8 mouse cellular contexts compared by ENCODE assay signal in the genomic region with DNA sequence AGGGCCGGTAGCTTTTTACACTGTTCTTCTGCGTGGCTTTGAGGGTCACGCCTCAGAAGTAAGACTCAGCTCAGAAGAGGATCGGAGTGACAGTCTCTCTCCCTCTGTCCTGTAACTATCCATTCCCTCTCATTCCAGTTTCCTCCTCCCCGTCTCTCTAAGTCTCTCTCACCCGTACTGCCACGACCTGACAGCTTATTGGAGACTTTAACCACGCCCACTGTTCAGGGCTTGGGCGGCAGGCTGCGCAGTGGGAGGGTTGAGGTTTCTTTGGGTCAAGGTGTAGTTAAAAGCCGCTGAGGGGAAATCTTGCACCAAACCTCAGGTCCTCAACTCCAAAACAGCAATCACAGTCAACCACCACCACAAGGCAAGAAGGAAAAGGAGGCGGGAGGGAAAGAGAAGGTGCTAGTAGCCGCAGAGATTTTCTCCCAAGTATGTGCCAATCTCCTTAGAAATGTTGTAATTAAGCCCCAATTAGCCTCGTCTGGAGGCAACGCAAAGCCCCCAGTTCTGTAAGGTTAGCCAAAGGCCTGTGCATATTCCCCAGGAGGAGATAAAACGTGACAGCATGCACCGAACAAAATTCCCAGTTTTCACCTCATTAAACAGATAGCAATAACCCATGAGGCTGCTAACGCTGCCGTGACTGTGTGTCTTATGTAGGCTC. TPM values are rescaled to one million over a fixed set of nuclear protein-coding genes. Genes with fewer than 3 reads are reported as not detected.
A peak's percentile ranks its signal among the peaks of the same experiment; 100 is the strongest.
DNase-seq lines count a peak whose midpoint lies in the region; ATAC-seq lines count a peak whose summit lies in the region.

No protein-coding gene starts in this region.

- peak overlapping the region; percentile 18 for H3K4me3 ChIP-seq in heart, embryonic 15.5 days
- H3K4me3 ChIP-seq in forebrain, embryonic 16.5 days (replicated peaks; ENCODE audit: low read length): peak overlapping the region; percentile 5; the same call in 1 of the 2 replicates
- H3K4me3 ChIP-seq in neural tube, embryonic 13.5 days: no peak overlapping the region

- no peak for DNase-seq in heart, postnatal 14 days
- DNase-seq in large intestine, adult 2 months (ENCODE audit: low read depth, low spot score): peak; percentile 68
- DNase-seq in layer of hippocampus, postnatal 36 days: no peak
- DNase-seq in right cerebral cortex, postnatal 36 days (ENCODE audit: low spot score in 2 of 2): no peak
- no peak for DNase-seq in gastrocnemius, postnatal 14 days

- peak overlapping the region; percentile 57 for H3K4me2 ChIP-seq in heart, embryonic 15.5 days
- H3K4me2 ChIP-seq in forebrain, embryonic 16.5 days (ENCODE audit: low read length): peak overlapping the region; percentile 49
- peak overlapping the region; percentile 43 for H3K4me2 ChIP-seq in neural tube, embryonic 13.5 days

- no peak for ATAC-seq in heart, embryonic 15.5 days (replicated peaks; ENCODE audit: insufficient number of reproducible peaks, insufficient read depth, low FRiP score, low read depth)
- peak; percentile 36; the same call in 1 of the 2 replicates for ATAC-seq in forebrain, embryonic 16.5 days
- peak; percentile 53; the same call in 1 of the 2 replicates for ATAC-seq in neural tube, embryonic 13.5 days (ENCODE audit: low read depth)

- H3K9me3 ChIP-seq in heart, embryonic 15.5 days (replicated peaks): no peaks in the 10 kb centered on the region
- no peaks in the 10 kb centered on the region for H3K9me3 ChIP-seq in forebrain, embryonic 16.5 days (ENCODE audit: control insufficient read depth, low read length)
- no peaks in the 10 kb centered on the region for H3K9me3 ChIP-seq in neural tube, embryonic 13.5 days

- peaks cover 7% of the 10 kb centered on the region; the same call in 1 of the 2 replicates for H3K4me1 ChIP-seq in heart, embryonic 15.5 days (replicated peaks)
- H3K4me1 ChIP-seq in forebrain, embryonic 16.5 days (replicated peaks; ENCODE audit: control insufficient read depth, insufficient read depth, low read length): peaks cover 15% of the 10 kb centered on the region
- H3K4me1 ChIP-seq in neural tube, embryonic 13.5 days (replicated peaks): peaks cover 25% of the 10 kb centered on the region

- no peaks in the 10 kb centered on the region for H3K36me3 ChIP-seq in heart, embryonic 15.5 days
- H3K36me3 ChIP-seq in forebrain, embryonic 16.5 days (ENCODE audit: control insufficient read depth, insufficient read depth): no peaks in the 10 kb centered on the region
- H3K36me3 ChIP-seq in neural tube, embryonic 13.5 days: no peaks in the 10 kb centered on the region

- intact Hi-C loops in heart, postnatal 14 days (cut with DNase I): no loop called here
- intact Hi-C loops in gastrocnemius, postnatal 14 days (cut with DNase I; ENCODE audit: low total_unique reads): no loop called here

- no peak overlapping the region for H3K27ac ChIP-seq in heart, embryonic 15.5 days
- H3K27ac ChIP-seq in forebrain, embryonic 16.5 days (ENCODE audit: low read length): no peak overlapping the region
- H3K27ac ChIP-seq in neural tube, embryonic 13.5 days (replicated peaks): no peak overlapping the region

- no peak overlapping the region for H3K9ac ChIP-seq in heart, embryonic 15.5 days
- H3K9ac ChIP-seq in forebrain, embryonic 16.5 days (replicated peaks; ENCODE audit: low read depth, low read length): 0 out of 2 replicates have a peak overlapping the region, but pooled peaks have one; percentile 9
- peak overlapping the region; percentile 26; the same call in 1 of the 2 replicates for H3K9ac ChIP-seq in neural tube, embryonic 13.5 days

- peaks cover 11% of the 10 kb centered on the region; the same call in 1 of the 2 replicates for H3K27me3 ChIP-seq in heart, embryonic 15.5 days
- no peaks in the 10 kb centered on the region for H3K27me3 ChIP-seq in forebrain, embryonic 16.5 days (replicated peaks; ENCODE audit: control insufficient read depth, insufficient read depth, low read length)
- peaks cover 22% of the 10 kb centered on the region for H3K27me3 ChIP-seq in neural tube, embryonic 13.5 days

- WGBS in heart, embryonic 15.5 days: 21% methylated on average over 19 of the region's 19 CpGs
- WGBS in forebrain, embryonic 16.5 days: 4% methylated on average over 19 of the region's 19 CpGs
- 18% methylated on average over 19 of the region's 19 CpGs for WGBS in large intestine, adult 2 months
- WGBS in neural tube, embryonic 13.5 days: 12% methylated on average over 19 of the region's 19 CpGs

RNA-seq across cellular contexts. Expression of a gene that starts 45.8 kb away (rescaled TPM):
- 13.5 and 16.1 TPM in 2 replicates for polyA plus RNA-seq in heart, embryonic 15.5 days (2015; fragmentation: Nextera tagmentation; extraction: Ambion mirVana)
- total RNA-seq in heart, postnatal 14 days (2021): 10 to 100 TPM; 24.4 to 27.5 TPM
- 24.1 and 28.2 TPM in 2 replicates for polyA plus RNA-seq in forebrain, embryonic 16.5 days (2015; fragmentation: Nextera tagmentation; extraction: Ambion mirVana)
- polyA plus RNA-seq in large intestine, adult 2 months (2012; rRNA removed): 9.2 and 10.1 TPM in 2 replicates
- polyA plus RNA-seq in neural tube, embryonic 13.5 days (2015; fragmentation: Nextera tagmentation; extraction: Ambion mirVana): 25.6 and 26.1 TPM in 2 replicates
- 10 to 100 TPM; 47.2 to 51.1 TPM for total RNA-seq in layer of hippocampus, postnatal 36 days (2021)
- 10 to 100 TPM; 21.1 to 24.4 TPM for total RNA-seq in gastrocnemius, postnatal 14 days (2021)
